Mouse (Mus musculus): ENCODE results near the gene Tbx15.

The Tbx15 gene

DNA sequence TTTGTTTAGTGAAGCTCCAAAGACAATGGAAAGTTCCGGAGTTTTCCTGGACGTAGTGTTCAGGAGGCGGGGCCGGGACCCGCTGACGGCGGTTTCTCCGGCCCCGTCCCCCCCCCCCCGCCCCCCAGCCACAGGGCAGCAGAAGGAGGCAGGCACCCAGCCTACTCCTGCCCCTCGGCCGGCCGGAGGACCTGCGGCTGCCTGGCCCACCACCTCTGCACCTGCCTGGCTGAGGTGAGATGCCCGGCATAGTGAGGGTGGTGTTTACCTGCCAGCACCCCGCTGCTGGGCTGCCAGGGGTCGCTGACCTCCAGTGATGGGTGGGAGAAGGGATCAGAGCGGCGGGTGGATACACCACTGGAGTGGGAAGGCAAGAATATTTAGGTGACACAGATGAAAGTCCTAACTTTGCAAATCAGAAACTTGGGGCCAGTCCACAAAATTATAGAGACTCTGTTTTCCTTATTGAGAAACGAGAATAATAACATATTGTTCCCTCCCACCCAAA lies at the start of gene Tbx15:
Tbx15 (plus strand) TSS at position 169 of the 508 bp plus-strand sequence.
- no peak for DNase-seq (ENCODE audit: low read depth, low spot score)

- DNase-seq (ENCODE audit: low read depth, low spot score), result no peak
Observed at GRCm38 (mm10) chr3:99193576-99193975, 46.6 kb upstream of the Tbx15 start.

DNA sequence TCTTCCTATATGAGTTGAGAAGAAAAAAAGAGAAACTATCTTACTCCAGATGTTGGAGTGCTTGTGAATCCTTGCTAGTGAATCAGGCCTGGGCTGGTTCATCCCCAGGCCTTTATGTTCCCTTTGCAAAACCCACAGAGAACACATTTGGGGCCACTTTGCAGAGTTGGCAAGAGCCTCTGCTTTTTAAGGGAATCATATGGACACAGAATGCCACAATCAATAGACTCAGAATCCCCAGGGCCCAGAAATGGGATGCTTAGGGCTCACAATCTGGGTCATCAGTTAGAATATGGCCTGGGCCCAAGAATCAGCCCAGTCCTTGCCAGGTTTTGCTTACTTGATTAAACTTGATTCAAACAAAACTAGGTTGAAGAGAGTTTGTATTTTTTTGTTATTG lies 36.9 kb upstream of the Tbx15 start:
- DNase-seq (ENCODE audit: low read depth, low spot score), result no peak

- DNase-seq (ENCODE audit: low read depth, low spot score), result no peak
Observed at GRCm38 (mm10) chr3:99208416-99208815, 31.8 kb upstream of the Tbx15 start.

DNA sequence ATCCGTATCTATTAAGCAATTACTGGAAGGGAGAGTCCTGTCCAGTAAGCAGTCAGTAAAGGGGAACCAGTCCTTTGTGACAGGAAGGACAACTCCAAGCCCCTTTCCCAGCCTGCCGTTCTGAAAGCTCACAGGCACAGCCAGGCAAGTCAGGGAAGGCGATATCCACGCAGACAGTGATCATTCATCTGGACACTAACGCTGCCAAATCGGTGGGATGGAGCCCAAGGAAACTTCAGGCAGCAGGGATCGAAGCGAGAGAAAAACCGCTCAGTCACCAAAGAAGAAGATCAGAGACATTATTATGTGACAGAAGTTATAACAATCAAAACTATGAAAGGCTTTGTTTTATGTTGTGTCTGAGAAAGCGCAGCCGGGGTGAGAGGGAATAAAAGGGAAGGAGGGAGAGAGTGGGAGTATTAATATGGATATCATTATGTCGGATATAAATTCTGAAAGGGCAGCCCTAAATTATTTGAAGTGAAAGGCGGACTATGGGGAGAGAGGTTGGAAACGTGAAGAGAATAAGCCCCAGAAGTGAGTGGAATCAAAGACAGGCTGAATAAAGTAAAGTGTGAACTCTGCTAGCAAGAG lies 29.0 kb upstream of the Tbx15 start:
- no peak for DNase-seq (ENCODE audit: low read depth, low spot score)

GRCm38 (mm10) chr3:99227807-99228206 lies 12.4 kb upstream of the Tbx15 start:
- no peak for DNase-seq (ENCODE audit: low read depth, low spot score)

- DNase-seq (ENCODE audit: low read depth, low spot score), result peak; percentile 65
Observed at GRCm38 (mm10) chr3:99233393-99234318, 6.5 kb upstream of the Tbx15 start.

DNA sequence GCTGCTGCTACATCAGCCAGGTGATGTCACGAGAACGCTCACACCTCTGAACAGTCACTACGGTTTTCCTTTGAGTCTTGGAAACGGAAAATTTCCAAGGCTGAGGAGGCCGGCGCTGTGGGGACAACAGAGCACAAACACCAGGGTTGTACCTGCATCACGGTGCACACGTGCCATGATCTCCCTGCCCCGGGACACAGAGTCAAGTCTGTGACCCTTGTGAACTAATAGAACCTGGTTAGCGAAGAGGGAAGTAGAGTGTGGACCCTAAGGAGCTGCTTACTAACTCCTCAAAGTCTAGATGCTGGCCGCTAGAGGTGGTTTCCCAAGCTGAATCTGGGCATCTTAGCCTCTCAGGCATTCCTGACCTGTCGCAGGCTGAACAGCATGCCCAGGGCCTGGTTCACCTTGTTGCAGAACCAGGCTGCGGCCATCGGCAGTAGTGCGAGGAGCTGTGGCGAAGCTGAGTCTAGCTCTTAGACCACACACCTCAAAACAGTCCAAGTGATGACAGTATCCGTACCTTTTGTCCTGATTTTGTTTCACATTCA lies 5.8 kb upstream of the Tbx15 start:
- no peak for DNase-seq (ENCODE audit: low read depth, low spot score)

DNA sequence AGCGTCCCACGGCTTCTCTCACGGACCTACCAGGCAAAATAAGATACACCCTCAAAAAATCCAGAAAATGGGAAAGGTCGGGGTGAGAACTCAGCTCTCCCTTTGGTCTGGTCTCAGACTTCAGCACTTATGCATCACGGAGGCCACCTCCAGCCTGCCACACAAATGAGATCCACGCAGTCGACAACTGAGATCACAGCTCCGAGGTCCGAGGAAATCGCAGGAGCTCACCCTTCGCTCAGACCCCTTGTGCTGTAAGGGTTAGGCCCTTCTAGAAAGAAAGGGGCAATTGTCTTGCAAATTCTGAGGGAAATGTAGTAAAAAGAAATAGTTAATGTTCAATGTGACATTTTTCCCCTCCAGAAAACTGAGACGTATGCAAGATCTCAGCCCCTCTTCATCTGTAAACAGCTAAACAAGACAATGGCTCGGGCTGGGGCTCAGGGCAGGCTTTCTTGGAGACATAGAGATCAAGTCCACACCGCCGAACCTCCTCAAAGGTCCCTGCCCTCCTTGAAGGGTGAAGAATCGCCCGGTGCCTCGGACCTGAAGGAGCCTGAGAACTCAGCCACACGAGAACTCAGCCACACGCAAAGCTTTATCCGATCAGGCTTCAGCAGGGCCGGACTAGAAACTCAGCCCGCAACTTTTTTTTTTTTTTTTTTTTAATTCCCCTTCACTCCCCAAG lies 4.9 kb upstream of the Tbx15 start:
- peak; percentile 54 for DNase-seq (ENCODE audit: low read depth, low spot score)

DNA sequence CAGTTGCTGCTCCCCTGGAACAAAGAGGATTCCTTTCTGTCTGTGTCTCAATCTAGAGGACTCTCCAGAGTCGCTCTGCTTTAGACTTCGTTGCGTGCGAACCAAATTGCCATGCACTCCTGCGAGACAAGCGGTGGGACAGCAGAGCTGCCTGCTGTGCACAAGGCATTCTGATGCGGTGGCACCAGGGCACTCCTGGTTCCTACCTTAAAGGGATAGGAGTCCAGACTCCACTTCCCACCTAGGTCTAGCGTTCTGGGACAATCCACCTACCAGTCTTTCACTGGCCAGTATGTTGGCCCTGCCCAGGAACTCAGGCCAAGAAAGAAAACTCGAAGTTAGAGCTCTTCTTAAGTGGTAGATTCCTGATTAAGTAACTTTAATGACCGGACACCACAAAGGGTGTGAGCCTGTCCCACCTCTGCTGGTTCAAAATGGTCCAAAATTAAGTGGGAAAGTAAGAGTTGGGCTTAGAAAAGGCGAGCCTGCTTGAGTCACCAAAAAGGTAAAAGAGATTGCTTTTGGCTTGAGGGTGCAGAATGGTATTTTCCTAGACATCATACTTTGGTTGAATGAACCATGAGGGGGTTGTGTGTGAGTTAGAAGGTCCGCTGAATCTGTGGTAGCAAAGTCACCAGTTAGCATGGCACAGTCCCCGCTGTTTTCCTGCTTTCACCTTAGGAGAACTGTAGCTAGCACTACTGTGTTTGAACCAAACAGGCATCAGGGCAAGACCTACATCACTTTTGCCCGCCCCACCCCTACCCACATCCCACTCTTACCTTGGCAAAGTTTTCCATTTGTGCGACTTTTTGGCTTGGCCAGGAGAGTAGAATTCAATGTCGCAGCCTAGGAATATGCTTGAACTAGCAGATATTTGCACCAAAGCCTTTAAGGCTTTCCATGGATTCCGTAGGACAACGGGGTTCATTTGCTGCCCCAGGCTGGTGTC lies 4.1 kb upstream of the Tbx15 start:
- no peak for DNase-seq (ENCODE audit: low read depth, low spot score)

DNA sequence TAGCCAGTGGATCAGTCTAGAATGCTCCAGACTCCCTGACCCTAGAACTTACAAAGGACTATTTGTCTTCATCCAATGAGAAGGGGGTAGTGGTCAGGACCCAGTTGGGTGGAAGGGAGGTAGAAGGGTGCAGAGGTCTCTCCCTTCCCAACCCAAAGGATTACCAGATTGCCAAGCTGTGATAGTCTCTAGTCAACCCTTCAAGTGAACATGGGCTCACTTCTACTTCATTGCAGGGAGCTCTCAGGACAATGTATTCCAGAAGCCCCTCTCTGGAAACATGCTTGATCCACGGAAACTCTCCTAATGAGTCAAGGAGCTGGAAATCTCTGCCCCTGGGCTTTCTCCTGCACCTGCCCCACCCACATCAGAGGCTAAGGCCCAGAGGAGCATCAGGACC lies 1.5 kb upstream of the Tbx15 start:
- no peak for DNase-seq (ENCODE audit: low read depth, low spot score)

DNA sequence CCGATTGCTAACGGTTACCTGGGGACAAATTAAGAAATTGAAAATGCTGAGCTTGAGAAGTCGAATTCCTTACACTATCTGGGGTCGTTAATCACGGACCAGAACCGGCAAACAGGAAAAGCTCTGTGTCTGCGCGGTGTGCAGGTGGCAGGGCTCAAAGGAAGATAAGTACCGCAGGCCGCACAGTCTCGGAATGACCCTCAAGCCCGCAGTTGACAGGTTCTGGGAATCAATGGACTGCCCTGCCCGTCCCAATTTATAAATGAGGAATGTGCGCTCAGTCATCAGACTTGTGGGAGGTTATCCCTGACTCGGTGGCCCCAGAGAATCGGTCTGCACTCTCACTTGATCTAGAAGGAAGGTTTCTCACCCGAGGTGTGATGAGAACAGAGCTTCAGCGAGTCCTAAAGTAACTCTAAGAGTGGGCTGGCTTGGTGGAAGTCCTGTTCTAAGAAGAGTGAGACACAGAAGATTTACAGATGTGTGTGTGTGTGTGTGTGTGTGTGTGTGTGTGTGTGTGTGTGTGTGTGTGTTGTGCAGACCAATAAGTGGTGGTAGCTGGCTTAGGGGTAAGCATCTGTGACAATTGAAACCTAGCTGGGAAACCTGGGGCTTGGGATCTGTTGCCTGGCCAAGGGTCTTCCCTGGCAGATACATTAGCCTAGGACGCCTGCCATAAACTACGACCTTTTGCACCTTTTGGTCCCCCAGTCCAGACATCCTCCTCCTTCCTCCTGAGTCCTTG lies 708 bp upstream of the Tbx15 start:
- no peak for DNase-seq (ENCODE audit: low read depth, low spot score)

DNA sequence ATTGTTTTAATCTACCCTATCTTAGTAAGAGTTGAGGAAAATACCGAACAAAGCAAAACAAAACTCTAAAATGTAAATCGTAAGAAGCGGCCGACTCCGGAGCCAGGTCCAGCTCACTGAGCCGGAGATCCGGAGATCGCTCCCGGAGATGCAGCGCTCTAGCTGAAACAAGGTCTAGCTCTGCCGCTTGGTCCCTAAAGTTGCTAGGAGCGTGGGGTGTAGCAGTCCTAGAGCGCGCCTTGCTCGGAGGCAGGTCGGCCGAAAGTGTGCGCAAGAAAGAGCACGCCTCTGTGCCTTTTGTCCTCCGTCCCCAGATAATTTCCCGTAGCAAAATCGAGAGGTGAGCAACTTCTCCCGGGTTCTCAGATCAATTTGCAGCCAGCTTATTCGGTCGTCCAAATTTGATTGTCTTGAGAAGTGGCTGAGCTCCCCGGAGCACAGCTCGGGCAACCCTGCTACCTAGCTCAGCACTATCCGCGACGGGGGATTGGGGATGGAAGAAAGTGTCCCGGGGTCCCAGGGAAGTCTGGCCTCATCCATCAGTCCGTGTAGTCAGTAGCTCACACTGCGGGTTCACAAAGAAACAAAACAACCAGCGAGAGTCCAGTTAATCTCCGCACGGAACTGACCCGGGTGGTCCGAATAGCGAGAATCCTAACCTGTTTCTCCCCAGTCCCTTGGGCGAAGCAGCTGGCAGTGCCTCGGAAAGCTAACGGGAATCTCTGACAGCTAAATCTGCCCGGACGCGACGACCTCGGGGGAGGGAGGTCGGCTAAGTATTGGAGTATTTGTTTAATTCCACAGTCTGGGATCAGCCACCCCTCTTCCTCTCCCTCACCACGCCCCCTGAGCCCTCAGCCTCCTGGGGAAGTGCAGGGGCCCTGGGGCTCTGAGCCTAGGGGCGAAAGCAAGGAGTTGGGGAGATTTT lies 894 bp downstream of the Tbx15 start:
- peak; percentile 62 for DNase-seq (ENCODE audit: low read depth, low spot score)

DNA sequence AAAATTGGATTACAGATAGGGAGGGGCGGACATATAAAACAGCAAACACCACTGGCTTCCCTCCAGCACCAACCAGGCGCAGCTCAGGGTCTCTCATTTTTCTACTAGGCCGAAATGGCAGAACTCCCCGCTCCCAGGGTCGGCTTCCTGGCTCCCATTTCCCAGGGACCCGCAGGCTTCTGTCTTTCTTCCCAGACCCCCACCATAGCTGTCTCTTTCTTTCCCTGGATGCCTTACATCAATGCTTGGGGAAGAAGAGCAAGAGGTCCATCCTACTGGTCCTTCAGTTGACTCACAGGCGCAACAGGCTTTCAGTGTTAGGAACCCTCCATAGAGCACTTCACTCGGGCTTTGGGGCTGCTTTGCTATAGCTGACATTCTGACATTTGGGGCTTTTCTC lies 2.3 kb downstream of the Tbx15 start:
- no peak for DNase-seq (ENCODE audit: low read depth, low spot score)

DNA sequence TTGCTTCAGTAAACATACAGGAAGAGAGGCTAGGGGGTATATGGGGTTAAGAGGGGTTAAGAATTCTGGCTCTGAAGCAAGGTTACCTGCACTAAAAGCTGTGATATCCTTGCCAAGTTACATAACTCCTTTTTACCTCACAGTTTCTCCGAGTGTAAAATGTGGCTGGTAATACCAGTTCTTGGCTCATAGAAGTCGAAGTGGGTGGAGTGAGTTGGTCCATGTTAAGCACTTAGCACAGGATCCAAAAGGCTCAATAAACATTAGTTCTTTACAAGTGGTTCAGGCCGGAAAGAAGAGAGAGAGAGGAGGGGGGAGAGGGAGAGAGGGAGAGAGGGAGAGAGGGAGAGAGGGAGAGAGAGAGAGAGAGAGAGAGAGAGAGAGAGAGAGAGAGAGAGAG lies 5.2 kb downstream of the Tbx15 start:
- no peak for DNase-seq (ENCODE audit: low read depth, low spot score)

DNA sequence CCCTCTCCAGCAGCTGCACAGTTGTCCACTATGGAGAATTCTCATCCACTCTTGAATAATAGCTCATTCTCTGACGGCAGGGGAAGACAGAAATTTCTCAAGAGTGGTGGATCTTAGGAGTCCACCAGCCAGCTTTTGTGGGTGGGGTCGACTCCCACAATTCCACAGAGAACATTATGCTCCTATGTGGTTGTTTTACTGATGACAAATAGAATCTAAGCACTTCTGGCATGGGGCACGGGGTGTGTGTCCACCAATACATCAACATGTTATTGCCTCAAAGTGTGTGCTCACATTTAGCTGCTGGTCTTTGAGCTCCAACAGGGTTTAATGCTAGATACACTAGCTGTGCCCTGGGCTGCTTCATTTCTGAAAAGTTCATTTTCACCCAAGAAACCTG lies 6.4 kb downstream of the Tbx15 start:
- DNase-seq (ENCODE audit: low read depth, low spot score), result no peak

- no peak for DNase-seq (ENCODE audit: low read depth, low spot score)
Observed at GRCm38 (mm10) chr3:99247586-99247985, 7.4 kb downstream of the Tbx15 start.

- peak; percentile 69 for DNase-seq (ENCODE audit: low read depth, low spot score)
Observed at GRCm38 (mm10) chr3:99247996-99248801, 8.0 kb downstream of the Tbx15 start.
